In the genomic region with DNA sequence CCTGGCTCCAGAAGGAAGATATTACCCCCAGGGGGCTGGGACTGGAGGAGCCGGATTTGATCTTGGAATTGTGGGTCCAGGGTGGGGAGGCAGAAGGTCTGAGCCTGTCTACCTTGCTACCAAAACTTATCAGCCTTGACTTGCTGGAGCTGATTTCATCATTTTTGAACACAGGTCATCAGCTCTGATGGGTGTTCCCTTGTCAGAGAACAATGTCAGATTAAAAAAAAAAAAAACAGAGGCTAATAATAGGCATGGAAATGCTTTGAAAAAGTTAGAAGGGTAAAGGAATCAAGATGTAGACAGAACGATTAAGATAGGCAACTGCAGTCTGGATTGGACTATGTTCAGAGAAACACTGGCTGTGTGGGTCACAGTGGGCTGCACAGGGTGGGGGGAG, we compare ENCODE assay signal across 26 mouse cellular contexts. TPM values are rescaled to one million over a fixed set of nuclear protein-coding genes. Genes with fewer than 3 reads are reported as not detected.
A peak's percentile ranks its signal among the peaks of the same experiment; 100 is the strongest.
DNase-seq lines count a peak whose midpoint lies in the region; ATAC-seq and TF ChIP-seq lines count a peak whose summit lies in the region.
"Had no signal": no experiment of that assay in that cellular context is flagged by ENCODE, and none has a peak within 500 bp of the region (broad histone marks: within the 10 kb centered on the region; RNA-seq: fewer than 3 reads in every experiment).

No protein-coding gene starts in this region.

- H3K27me3 ChIP-seq in forebrain, embryonic 10.5 days (ENCODE audit: poor library complexity, severe bottlenecking): no peaks in the 10 kb centered on the region
- H3K27me3 ChIP-seq in forebrain, embryonic 14.5 days (replicated peaks; ENCODE audit: control insufficient read depth, insufficient read depth, low read length): no peaks in the 10 kb centered on the region
- H3K27me3 ChIP-seq in hindbrain, embryonic 10.5 days (ENCODE audit: insufficient read depth, poor library complexity, severe bottlenecking): no peaks in the 10 kb centered on the region
- no peaks in the 10 kb centered on the region for H3K27me3 ChIP-seq in hindbrain, embryonic 11.5 days (ENCODE audit: control insufficient read depth, insufficient read depth, low read length)
- no peaks in the 10 kb centered on the region for H3K27me3 ChIP-seq in lung, embryonic 16.5 days (ENCODE audit: control insufficient read depth, insufficient read depth, low read depth, low read length)
- no peaks in the 10 kb centered on the region for H3K27me3 ChIP-seq in liver, postnatal 0 days (ENCODE audit: insufficient read depth, low read length)
- H3K27me3 ChIP-seq: embryonic facial prominence, embryonic 13.5 days; forebrain, embryonic 15.5 days; heart, embryonic 15.5 days; hindbrain, embryonic 12.5 days; limb, embryonic 13.5 days; neural tube, embryonic 15.5 days had no signal

- TF ChIP-seq CTCF in liver, postnatal 0 days (IDR thresholded peaks at IDR 0.05; ENCODE audit: low read depth): no peak

- H3K4me1 ChIP-seq in forebrain, embryonic 10.5 days: peaks cover 3% of the 10 kb centered on the region; the same call in 1 of the 2 replicates
- no peaks in the 10 kb centered on the region for H3K4me1 ChIP-seq in forebrain, embryonic 14.5 days (ENCODE audit: control insufficient read depth, insufficient read depth, low read length)
- peaks cover 13% of the 10 kb centered on the region for H3K4me1 ChIP-seq in hindbrain, embryonic 10.5 days (replicated peaks)
- H3K4me1 ChIP-seq in hindbrain, embryonic 11.5 days (replicated peaks; ENCODE audit: control insufficient read depth, insufficient read depth, low read length): no peaks in the 10 kb centered on the region
- H3K4me1 ChIP-seq in lung, embryonic 16.5 days (replicated peaks; ENCODE audit: control insufficient read depth, insufficient read depth, low read length): peaks cover 41% of the 10 kb centered on the region
- H3K4me1 ChIP-seq in liver, postnatal 0 days (ENCODE audit: insufficient read depth): peaks cover 29% of the 10 kb centered on the region
- H3K4me1 ChIP-seq: forebrain, embryonic 15.5 days; hindbrain, embryonic 12.5 days; neural tube, embryonic 15.5 days had no signal

- H3K4me3 ChIP-seq in forebrain, embryonic 10.5 days: no peak overlapping the region
- H3K4me3 ChIP-seq in forebrain, embryonic 14.5 days (ENCODE audit: low read depth, low read length): no peak overlapping the region
- H3K4me3 ChIP-seq in hindbrain, embryonic 10.5 days: no peak overlapping the region
- H3K4me3 ChIP-seq in hindbrain, embryonic 11.5 days (ENCODE audit: low read depth, low read length): no peak overlapping the region
- no peak overlapping the region for H3K4me3 ChIP-seq in lung, embryonic 16.5 days (ENCODE audit: low read length)
- H3K4me3 ChIP-seq in liver, postnatal 0 days (ENCODE audit: low read depth, low read length): no peak overlapping the region
- H3K4me3 ChIP-seq: embryonic facial prominence, embryonic 13.5 days; erythroblast, embryonic 14.5 days; forebrain, embryonic 15.5 days; heart, embryonic 15.5 days; hindbrain, embryonic 12.5 days; limb, embryonic 13.5 days; neural tube, embryonic 15.5 days had no signal

- H3K9ac ChIP-seq in forebrain, embryonic 14.5 days (ENCODE audit: low read length): no peak overlapping the region
- no peak overlapping the region for H3K9ac ChIP-seq in hindbrain, embryonic 11.5 days (ENCODE audit: low read depth, low read length)
- peak overlapping the region; percentile 52; the same call in 1 of the 2 replicates for H3K9ac ChIP-seq in lung, embryonic 16.5 days (ENCODE audit: low read length)
- no peak overlapping the region for H3K9ac ChIP-seq in liver, postnatal 0 days (replicated peaks)
- H3K9ac ChIP-seq: embryonic facial prominence, embryonic 13.5 days; forebrain, embryonic 15.5 days; heart, embryonic 15.5 days; hindbrain, embryonic 12.5 days; limb, embryonic 13.5 days; neural tube, embryonic 15.5 days had no signal

- no peaks in the 10 kb centered on the region for H3K9me3 ChIP-seq in forebrain, embryonic 10.5 days
- H3K9me3 ChIP-seq in forebrain, embryonic 14.5 days (replicated peaks; ENCODE audit: control insufficient read depth, low read length): no peaks in the 10 kb centered on the region
- no peaks in the 10 kb centered on the region for H3K9me3 ChIP-seq in hindbrain, embryonic 10.5 days
- no peaks in the 10 kb centered on the region for H3K9me3 ChIP-seq in hindbrain, embryonic 11.5 days (ENCODE audit: control insufficient read depth, low read length)
- H3K9me3 ChIP-seq in lung, embryonic 16.5 days (ENCODE audit: control insufficient read depth, low read length): no peaks in the 10 kb centered on the region
- H3K9me3 ChIP-seq in liver, postnatal 0 days (ENCODE audit: low read length): no peaks in the 10 kb centered on the region
- H3K9me3 ChIP-seq: embryonic facial prominence, embryonic 13.5 days; forebrain, embryonic 15.5 days; heart, embryonic 15.5 days; hindbrain, embryonic 12.5 days; limb, embryonic 13.5 days; neural tube, embryonic 15.5 days had no signal

- no peak for TF ChIP-seq EP300 in liver, postnatal 0 days (IDR thresholded peaks at IDR 0.05; ENCODE audit: low read depth)

- H3K36me3 ChIP-seq in forebrain, embryonic 10.5 days (replicated peaks): no peaks in the 10 kb centered on the region
- no peaks in the 10 kb centered on the region for H3K36me3 ChIP-seq in forebrain, embryonic 14.5 days (ENCODE audit: control insufficient read depth, insufficient read depth, low read length)
- no peaks in the 10 kb centered on the region for H3K36me3 ChIP-seq in hindbrain, embryonic 10.5 days
- no peaks in the 10 kb centered on the region for H3K36me3 ChIP-seq in hindbrain, embryonic 11.5 days (ENCODE audit: control insufficient read depth, insufficient read depth, low read length)
- H3K36me3 ChIP-seq in lung, embryonic 16.5 days (ENCODE audit: control insufficient read depth, insufficient read depth, low read length): no peaks in the 10 kb centered on the region
- no peaks in the 10 kb centered on the region for H3K36me3 ChIP-seq in liver, postnatal 0 days (replicated peaks; ENCODE audit: insufficient read depth, low read length)
- H3K36me3 ChIP-seq: embryonic facial prominence, embryonic 13.5 days; forebrain, embryonic 15.5 days; heart, embryonic 15.5 days; hindbrain, embryonic 12.5 days; limb, embryonic 13.5 days; neural tube, embryonic 15.5 days had no signal

- no peak for ATAC-seq in forebrain, embryonic 14.5 days
- no peak for ATAC-seq in hindbrain, embryonic 11.5 days (ENCODE audit: low FRiP score)
- no peak for ATAC-seq in lung, embryonic 16.5 days (ENCODE audit: low read depth)
- ATAC-seq in liver, postnatal 0 days: no peak
- ATAC-seq: activated CD4-positive, CD25-positive, alpha-beta regulatory T cell, adult 4 months; forebrain, embryonic 15.5 days; intestine, postnatal 0 days had no signal

- 82% methylated on average over 2 of the region's 2 CpGs for WGBS in forebrain, embryonic 10.5 days
- 69% methylated on average over 2 of the region's 2 CpGs for WGBS in forebrain, embryonic 14.5 days
- WGBS in hindbrain, embryonic 10.5 days: 72% methylated on average over 2 of the region's 2 CpGs
- WGBS in hindbrain, embryonic 11.5 days: 73% methylated on average over 2 of the region's 2 CpGs
- 57% methylated on average over 2 of the region's 2 CpGs for WGBS in lung, embryonic 16.5 days
- 46% methylated on average over 2 of the region's 2 CpGs for WGBS in liver, postnatal 0 days (ENCODE audit: insufficient replicate concordance)

- 0 out of 2 replicates have a peak overlapping the region, but pooled peaks have one; percentile 17 for H3K27ac ChIP-seq in forebrain, embryonic 10.5 days
- no peak overlapping the region for H3K27ac ChIP-seq in forebrain, embryonic 14.5 days (ENCODE audit: low read depth, low read length)
- H3K27ac ChIP-seq in hindbrain, embryonic 10.5 days: peak overlapping the region; percentile 74
- no peak overlapping the region for H3K27ac ChIP-seq in hindbrain, embryonic 11.5 days (ENCODE audit: low read depth, low read length)
- H3K27ac ChIP-seq in lung, embryonic 16.5 days (ENCODE audit: low read length): peak overlapping the region; percentile 93
- H3K27ac ChIP-seq in liver, postnatal 0 days (ENCODE audit: low read depth): peak overlapping the region; percentile 87
- H3K27ac ChIP-seq: embryonic facial prominence, embryonic 13.5 days; forebrain, embryonic 15.5 days; heart, embryonic 15.5 days; hindbrain, embryonic 12.5 days; limb, embryonic 13.5 days; neural tube, embryonic 15.5 days had no signal

- no peak for DNase-seq in forebrain, embryonic 10.5 days (ENCODE audit: extremely low spot score, low spot score)
- DNase-seq in forebrain, embryonic 14.5 days (ENCODE audit: low spot score): no peak
- DNase-seq in hindbrain, embryonic 10.5 days (ENCODE audit: low spot score): no peak
- DNase-seq in hindbrain, embryonic 11.5 days (ENCODE audit: low spot score): no peak
- DNase-seq in lung, postnatal 4 days: no peak
- DNase-seq in liver, postnatal 0 days: no peak
- no peak for DNase-seq in embryo, embryonic 11 days
- DNase-seq: adrenal gland, postnatal 10 days; cerebellum, adult 2 months; cerebellum, postnatal 25 days; gastrocnemius, postnatal 25 days; heart, adult 18-20 months; lung, postnatal 36 days; thymus, postnatal 25 days had no signal

- no peak overlapping the region for H3K4me2 ChIP-seq in forebrain, embryonic 14.5 days (ENCODE audit: low read length)
- no peak overlapping the region for H3K4me2 ChIP-seq in hindbrain, embryonic 11.5 days (replicated peaks; ENCODE audit: low read depth, low read length)
- H3K4me2 ChIP-seq in lung, embryonic 16.5 days (ENCODE audit: low read depth, low read length): no peak overlapping the region
- no peak overlapping the region for H3K4me2 ChIP-seq in liver, postnatal 0 days (ENCODE audit: low read depth, low read length)
- H3K4me2 ChIP-seq: embryonic facial prominence, embryonic 13.5 days; forebrain, embryonic 15.5 days; heart, embryonic 15.5 days; hindbrain, embryonic 12.5 days; limb, embryonic 13.5 days; neural tube, embryonic 15.5 days had no signal

RNA-seq across cellular contexts. Expression of gene Tectb, which starts 11.1 kb away (rescaled TPM):
- not detected in 2 replicates for polyA plus RNA-seq in forebrain, embryonic 10.5 days (2016; fragmentation: Nextera tagmentation; extraction: Ambion mirVana)
- polyA plus RNA-seq in forebrain, embryonic 14.5 days (2014; fragmentation: Nextera tagmentation; extraction: Ambion mirVana): 0.24 TPM in 1 of 2 replicates, not detected in the other
- polyA plus RNA-seq in hindbrain, embryonic 10.5 days (2016; fragmentation: Nextera tagmentation; extraction: Ambion mirVana): not detected in 2 replicates
- polyA plus RNA-seq in hindbrain, embryonic 11.5 days (2014; fragmentation: Nextera tagmentation; extraction: Ambion mirVana): 0.13 TPM in 1 of 2 replicates, not detected in the other
- polyA plus RNA-seq in lung, embryonic 16.5 days (2015; fragmentation: Nextera tagmentation; extraction: Ambion mirVana): 0.30 and 0.48 TPM in 2 replicates
- 0.09 and 0.19 TPM in 2 replicates for polyA plus RNA-seq in liver, postnatal 0 days (2015; fragmentation: Nextera tagmentation; extraction: Ambion mirVana)
- polyA plus RNA-seq: activated CD4-positive, CD25-positive, alpha-beta regulatory T cell, adult 4 months; embryonic facial prominence, embryonic 13.5 days; erythroblast, embryonic 14.5 days; heart, embryonic 15.5 days; intestine, postnatal 0 days; kidney, embryonic 16.5 days; limb, embryonic 13.5 days; neural tube, embryonic 15.5 days; small intestine, adult 2 months had no signal

RNA-seq across cellular contexts. Expression of gene Gucy2g, which starts 49.4 kb away (rescaled TPM):
- polyA plus RNA-seq in forebrain, embryonic 10.5 days (2016; fragmentation: Nextera tagmentation; extraction: Ambion mirVana): not detected in 2 replicates
- polyA plus RNA-seq in forebrain, embryonic 14.5 days (2014; fragmentation: Nextera tagmentation; extraction: Ambion mirVana): 0.04 TPM in 1 of 2 replicates, not detected in the other
- polyA plus RNA-seq in hindbrain, embryonic 10.5 days (2016; fragmentation: Nextera tagmentation; extraction: Ambion mirVana): not detected in 2 replicates
- polyA plus RNA-seq in hindbrain, embryonic 11.5 days (2014; fragmentation: Nextera tagmentation; extraction: Ambion mirVana): not detected in 2 replicates
- 0.09 and 0.10 TPM in 2 replicates for polyA plus RNA-seq in lung, embryonic 16.5 days (2015; fragmentation: Nextera tagmentation; extraction: Ambion mirVana)
- polyA plus RNA-seq in liver, postnatal 0 days (2015; fragmentation: Nextera tagmentation; extraction: Ambion mirVana): 0.02 TPM in 1 of 2 replicates, not detected in the other
- polyA plus RNA-seq: activated CD4-positive, CD25-positive, alpha-beta regulatory T cell, adult 4 months; erythroblast, embryonic 14.5 days; forebrain, embryonic 15.5 days; heart, embryonic 15.5 days; hindbrain, embryonic 12.5 days; limb, embryonic 13.5 days had no signal

Comparison
In these comparisons a context has a peak if more than half of its experiments do, and no peak if none do; other contexts are left out.
1. H3K27ac ChIP-seq: peak in forebrain, embryonic 10.5 days (single experiment), hindbrain, embryonic 10.5 days (single experiment), lung, embryonic 16.5 days (single experiment) and liver, postnatal 0 days (single experiment); none in forebrain, embryonic 14.5 days (single experiment) and hindbrain, embryonic 11.5 days (single experiment).